Mouse (Mus musculus) A20 (cell line): ENCODE results near the gene Gmeb1.

Experiments used
- DNase-seq: peaks from one replicate; pipeline ENCODE4 v3.0.0-alpha.2; 2011; ENCODE audit warnings: low read depth, low spot score

Gmeb1 gene

DNA sequence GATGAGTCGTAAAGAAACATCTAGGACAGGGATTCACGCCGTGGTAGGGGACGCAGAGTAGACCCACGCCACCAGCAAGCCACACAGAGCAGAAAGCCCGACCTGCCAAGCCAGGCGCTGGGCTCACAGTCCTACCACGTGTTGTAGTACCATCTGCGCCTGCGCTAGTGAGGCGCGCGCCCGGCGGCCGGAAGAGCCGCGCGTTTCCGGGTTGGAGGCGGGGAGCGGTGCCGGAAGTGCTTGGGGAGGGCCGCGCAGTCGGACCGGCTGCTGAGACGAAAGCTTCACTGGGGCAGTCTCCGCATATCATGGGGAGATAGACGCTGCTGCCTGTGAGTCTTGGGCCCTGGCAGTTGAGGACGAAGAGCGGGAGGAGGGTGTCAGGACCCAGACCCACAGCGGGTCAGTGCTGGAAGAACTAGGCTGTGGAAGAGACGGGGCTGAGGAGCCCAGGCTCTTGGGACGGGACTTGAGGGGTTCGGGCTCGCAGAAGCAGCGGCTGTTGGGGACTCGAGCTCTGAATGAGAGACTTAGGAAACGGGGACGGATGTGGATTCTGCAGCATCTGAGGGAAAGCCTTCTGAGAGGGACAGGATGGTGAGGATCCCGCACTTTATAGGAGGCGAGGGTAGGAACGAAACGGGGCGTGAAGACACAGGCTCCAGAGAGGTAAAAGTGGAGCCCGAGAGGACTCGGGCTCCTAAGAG lies 12.9 kb upstream of the Gmeb1 start, which contains the start of gene Taf12:
Gene Taf12 (plus strand): TSS at position 220 of the 707 bp plus-strand sequence.
- peak; percentile 98 for DNase-seq

DNA sequence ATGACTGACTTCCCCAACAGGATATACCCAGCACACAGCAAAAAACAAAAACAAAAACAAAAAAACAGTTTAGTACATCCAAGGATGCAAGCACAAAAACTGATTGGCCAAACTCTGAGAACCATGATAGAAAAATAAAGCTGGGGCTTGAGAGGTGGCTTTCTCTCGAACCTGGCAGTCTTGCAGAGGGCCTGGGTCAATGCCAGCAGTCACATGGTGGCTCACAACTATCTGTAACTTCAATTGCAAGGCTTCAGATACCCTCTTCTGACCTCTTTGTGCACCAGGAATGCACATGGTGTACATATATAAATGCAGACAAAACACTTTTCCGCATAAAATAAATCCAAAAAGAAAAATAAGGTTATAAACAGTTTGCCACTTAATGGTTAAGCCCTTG lies 11.8 kb upstream of the Gmeb1 start:
- DNase-seq, result peak; percentile 59

DNA sequence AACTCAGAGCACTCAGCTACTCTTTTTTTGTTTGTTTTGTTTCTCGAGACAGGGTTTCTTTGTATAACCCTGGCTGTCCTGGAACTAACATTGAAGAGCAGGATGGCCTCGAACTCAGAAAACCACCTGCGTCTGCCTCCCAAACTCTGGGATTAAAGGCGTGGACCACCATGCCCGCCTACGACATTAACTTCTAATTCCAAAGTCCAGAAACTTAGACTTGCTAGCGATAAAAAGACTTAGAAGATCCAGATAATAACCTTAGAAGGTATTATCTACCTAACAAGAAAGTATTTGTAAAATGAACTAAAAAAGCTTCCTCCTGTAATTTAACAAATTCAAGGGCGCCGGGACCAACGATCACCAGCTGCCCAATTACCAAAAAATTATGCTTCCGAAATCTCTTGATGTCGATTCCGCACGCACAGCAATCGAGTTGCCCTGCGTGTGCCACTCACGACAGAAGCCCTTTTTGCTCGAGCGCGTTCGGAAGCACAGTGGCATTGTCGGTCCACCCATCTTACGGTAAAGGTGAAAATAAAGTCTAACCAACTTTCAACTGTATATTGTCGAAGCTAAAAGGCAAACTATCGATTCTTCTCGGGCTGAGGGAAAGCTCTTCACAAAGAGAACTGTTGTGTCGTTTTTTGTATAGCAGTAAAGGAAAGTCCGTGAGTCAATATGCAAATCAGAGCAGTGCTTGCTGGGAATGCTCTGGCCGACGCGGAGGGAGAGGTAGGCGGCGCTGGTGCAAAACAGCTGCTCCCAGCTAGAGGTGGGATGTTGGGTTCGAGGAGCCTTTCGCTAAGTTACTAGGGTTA lies 8.5 kb upstream of the Gmeb1 start:
- DNase-seq, result peak; percentile 95

DNA sequence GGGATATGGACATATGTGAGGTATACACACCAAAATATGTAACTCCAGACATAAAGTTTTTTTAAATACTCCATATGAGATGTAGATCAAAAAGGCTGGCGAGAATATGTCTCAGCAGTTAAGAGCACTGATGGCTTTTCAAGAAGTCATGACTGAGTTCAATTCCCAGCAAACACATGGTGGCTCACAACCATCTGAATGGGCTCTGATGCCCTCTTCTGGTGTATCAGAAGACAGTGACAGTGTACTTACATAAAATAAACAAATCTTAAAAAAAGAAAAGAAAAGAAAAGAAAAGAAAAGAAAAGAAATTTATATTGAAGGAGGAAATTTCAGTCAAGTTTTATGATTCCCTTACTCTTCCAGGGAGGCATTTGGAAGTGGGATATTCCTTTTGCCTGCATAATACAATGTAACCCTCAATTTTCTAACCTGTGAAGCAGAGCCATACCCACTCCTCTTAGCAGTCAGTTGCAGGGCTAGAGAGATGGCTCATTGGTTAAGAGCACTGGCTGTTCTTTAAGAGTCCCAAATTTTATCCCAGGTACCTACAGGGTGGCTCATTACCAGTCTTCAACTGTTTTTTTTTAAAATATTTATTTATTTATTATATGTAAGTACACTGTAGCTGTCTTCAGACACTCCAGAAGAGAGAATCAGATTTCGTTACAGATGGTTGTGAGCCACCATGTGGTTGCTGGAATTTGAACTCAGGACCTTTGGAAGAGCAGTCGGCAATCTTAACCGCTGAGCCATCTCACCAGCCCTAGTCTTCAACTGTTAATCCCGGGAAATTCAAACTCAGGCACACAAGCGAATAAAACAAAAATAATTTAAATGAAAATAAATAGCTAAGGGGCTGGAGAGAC lies 7.7 kb upstream of the Gmeb1 start:
- DNase-seq, result peak; percentile 80

DNA sequence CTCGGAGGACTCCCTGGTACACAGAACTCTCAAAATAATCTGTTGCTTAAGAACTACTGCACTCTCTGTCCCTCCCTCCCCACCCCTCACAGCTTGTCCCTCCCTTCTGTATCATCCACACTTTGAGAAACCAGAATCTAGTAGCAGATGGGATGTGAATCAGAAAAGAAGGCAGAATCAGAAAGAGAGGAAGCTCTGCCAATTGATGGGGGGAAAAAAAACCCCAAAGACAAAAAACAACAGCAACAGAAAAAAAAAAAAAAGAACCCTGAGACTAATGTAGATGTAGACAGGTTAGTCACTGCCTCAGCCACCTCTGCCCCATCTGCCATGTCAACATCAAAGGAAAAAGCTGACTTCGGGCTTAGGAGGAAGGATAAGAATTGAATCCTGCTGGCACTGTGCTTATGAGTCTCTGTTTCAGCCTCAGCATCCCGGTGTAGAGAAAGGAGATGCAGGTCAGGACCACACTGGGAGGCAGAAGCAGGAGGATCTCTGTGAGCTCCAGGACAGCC lies 5.5 kb upstream of the Gmeb1 start:
- DNase-seq, result no peak

DNA sequence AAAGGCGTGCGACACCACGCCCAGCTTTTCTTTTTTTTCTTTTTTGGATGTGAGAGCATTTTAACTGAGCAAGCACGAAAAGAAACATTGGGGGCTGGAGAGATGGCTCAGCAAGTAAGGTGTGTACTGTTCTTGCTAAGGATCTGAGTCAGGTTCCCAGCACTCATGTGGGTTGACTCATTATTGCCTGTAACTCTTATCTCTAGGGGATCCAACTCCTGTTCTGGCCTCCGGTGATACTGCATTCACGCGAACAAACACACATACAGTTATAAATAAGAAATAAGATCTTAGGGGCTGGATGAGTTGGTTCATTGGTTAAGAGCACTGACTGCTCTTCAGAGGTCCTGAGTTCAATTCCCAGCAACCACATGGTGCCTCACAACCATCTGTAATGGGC lies 1.9 kb upstream of the Gmeb1 start:
- no peak for DNase-seq

DNA sequence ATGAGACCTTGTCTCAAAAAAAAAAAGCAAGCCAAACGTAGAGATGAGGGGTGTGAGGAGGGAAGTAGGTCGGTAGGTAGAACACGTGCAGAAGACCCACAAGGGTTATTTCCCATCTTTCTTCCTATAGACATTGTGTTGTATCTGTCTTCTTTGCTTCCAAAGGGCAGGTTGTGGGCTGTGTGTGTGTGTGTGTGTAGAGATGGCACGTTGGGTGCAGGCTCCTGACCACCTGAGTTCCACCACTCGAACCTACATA lies 885 bp upstream of the Gmeb1 start:
- DNase-seq, result no peak

DNA sequence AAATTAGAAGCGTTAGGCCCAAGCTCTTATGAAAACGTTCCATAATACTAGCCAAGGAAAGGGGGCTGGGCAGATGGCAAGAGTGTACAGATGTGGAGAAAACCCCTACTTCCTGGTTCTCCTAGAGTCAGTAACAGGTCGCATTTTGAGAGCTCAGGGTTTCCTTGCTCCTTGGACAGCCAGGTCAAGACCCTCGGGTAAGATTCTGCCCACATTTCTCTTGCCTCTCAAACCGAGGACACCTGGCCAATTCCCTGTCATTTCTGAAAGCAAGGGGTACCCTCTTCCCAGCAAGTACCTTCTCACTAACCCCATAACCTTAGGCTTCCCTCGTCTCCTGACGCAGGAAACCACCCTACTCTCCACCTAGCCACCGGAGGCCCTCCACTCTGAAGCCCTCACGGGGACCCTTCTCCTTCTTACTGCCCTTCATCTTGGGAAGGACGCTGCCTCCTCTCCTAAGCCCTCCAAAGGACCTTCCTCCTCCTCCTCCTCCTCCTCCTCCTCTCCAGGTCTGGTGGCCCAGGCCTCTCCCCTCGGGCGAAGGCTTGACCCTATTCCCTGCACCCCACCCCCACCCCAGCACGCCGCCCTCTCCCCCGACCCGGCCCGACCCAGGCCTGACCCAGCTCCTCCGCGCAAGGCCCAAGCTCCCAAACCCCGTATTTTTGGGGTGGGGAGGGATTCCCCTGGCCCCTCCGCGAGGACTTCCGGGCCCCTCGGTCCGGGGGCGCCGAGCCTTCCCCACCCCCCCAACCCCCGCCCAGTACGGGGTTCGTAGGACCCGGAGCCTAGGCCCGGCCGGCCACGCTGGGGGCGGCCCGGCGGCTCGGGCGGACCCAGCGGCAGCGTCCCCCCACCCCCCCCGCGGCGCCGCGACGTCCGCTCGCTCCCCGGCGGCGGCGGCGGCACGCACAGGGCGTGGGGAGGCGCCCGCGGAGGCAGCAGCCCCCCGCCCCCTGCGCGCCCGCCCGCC lies 710 bp downstream of the Gmeb1 start:
- peak; percentile 72 for DNase-seq

DNA sequence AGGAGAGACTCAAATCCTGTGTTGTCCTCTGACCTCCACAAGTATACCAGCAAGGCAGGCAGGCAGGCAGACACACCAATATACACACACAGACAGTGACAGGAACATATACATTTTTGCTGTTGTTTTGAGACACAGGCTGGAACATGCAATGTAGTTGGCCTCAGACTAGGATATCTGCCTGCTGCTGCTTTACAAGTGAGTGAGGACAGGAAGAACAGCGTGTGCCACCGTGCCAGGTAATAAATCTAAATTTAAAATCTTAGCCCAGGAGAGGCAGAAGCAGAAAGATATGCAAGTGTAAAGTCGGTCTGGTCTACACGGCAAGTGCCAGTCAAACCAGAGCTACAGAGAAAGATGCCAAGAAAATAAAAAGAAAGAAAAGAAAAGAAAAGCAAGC lies 2.2 kb downstream of the Gmeb1 start:
- DNase-seq, result no peak

DNA sequence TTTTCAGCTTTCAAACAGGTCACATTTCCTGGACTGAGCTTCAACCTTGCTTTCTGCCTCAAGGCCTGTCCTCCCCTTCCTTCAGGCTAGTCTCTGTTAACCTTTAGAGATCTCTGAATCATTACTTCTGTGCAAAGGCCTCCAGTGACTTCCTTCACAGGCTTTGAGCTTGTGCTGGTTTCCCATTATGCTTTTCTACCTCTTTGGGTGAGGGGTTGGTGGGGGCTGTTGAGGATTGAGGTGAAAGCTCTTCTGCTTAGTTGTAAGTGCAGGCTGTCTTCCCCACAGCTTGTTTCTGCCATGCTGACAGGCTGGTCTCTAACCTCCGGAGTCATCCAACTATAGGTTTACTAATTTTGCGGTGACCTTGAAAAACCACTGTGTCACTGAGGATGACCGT lies 5.0 kb downstream of the Gmeb1 start:
- DNase-seq, result no peak

DNA sequence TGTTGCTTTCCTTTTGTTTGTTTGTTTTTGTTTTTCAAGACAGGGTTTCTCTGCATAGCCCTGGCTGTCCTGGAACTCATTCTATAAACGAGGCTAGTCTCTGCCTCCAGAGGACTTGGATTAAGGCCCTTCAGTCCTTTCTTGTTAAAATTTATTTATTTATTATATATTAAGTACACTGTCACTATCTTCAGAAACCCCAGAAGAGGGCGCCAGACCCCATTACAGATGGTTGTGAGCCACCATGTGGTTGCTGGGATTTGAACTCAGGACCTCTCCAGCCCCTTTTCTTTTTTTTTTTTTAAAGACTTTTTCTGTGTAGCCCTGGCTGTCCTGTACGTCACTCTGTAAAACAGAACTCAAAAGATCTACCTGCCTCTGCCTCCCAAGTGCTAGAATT lies 6.4 kb downstream of the Gmeb1 start:
- DNase-seq, result no peak

DNA sequence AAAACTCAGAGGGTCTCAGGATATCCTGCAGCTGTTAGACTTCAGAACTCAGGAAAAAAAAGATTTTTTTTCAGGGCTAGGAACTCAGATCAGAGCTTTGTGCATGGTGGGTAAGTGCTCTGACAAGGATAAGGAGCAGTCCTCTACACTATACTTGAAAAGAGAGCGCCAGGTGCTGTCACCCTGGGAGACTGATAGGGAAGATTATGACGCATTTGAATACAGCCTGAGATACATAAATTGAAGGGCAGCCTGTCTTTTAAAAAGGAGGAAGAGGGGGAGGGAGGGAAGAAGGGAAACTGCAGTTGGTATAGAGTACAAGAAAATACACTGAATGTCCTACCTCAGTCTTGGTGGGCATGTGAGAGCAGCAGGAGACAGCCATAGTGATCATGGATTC lies 7.8 kb downstream of the Gmeb1 start:
- DNase-seq, result no peak

DNA sequence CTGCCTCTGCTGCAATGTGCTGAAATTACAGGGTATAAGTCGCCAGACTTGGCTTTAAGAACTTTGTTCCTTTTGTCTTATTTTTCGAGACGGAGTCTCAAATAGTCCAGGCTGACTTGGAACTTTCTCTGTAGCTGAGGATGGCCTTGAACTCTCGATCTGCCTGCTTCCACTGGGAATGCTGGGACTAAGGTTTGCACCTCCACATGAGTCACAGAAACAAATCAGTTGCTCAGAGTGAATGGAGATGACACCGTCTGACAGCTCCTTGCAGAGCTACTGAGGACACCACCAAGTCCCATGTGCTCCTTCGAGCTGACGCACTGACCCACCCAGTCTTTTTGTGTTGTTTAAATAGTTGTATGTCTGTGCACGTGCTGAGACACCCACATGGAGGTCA lies 8.3 kb downstream of the Gmeb1 start:
- no peak for DNase-seq

DNA sequence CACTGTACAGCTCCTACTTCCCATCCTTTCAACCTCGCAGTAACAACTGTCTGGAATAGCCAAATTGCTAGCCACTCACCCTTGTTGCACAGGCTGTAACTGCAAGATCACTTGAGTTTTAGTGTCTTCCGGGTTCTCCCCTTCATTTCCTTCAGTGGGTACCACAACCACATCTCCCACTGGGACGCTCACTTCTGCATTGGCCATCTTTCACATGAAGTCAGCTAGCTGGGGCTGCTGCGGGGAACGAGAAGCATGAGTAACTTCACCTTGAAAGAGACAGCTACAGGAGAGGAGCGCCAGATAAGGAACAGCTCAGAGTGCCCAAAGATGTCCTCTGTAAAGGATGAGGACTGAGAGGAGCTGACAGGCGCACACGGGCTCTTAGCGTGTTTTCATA lies 9.8 kb downstream of the Gmeb1 start:
- DNase-seq, result no peak

DNA sequence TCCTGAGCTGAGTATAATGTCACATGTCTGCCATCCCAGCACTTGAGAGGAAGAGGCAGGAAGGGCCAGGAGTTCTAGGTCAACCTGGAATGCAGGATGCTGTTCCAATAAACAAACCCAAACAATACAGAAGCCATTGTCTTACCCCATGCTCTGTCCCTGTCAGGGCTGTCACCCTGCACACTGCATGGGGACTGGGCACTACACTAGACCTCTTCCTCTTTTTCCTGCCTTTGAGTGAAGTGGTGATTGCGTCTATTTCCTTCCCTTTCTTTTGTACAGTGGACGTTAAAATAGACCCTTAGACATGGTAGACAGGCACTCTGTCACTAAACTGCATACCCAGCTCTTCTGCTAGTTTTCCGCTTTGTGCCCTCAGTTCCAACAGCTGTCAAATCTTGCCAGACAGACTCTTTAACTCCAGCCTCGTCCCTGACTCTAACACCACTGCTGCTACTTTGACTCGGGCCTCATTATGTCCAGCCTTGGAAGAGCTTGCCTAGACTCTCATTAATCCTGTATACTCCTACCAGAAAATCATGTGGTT lies 13.9 kb downstream of the Gmeb1 start:
- no peak for DNase-seq

DNA sequence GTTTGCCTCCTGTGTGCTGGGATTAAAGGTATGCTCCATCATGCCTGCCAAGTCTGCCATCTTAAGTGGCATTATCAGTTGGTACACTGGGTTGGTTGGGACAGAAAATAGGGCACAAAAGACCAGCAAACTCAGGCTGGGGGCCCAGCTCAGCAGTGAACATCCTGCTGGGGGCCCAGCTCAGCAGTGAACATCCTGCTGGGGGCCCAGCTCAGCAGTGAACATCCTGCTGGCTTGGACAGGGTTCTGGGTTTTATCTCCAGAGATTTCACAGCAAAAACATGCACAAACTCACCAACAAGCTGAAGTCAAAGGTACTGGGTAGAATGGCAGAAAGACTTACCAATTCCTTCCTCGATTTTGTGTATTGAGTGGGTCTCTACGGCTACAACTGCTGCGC lies 15.8 kb downstream of the Gmeb1 start:
- no peak for DNase-seq

DNA sequence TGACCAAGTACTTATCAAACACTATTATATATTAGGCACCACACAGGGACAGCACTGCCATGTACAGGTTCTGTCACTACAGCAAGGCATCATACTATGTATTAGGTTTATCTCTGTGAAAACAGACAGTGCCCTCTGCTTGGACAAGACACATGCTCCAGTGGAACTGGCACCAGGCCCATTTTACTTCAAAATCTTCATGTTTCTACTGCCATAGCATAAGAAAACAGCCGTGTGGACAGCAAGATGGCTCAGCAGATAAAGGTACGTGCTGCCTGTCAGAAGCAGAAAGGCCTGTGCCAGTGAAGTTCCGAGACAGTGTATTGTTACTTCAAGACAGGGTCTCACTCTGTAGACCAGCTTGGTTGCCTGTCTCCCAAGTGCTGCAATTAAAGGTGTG lies 20.2 kb downstream of the Gmeb1 start:
- no peak for DNase-seq

DNA sequence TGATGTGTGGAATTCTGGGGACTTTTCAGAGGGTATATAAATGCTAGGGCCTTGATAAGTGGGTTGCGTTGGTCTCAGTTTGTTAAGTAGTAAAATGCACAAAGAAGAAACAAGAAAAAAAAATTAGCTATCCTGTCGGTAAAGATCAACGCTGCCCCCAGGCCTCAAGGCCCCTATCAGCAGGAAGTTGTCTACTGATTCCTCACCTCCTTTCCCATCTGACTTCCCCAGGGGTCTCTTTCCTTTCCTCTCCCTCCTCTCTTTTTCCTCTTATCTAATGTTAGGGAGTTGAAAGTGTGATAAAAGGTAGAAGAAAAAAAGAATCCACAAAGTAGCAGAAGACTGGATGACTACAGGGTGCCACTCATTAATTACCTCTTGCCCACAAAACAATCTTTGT lies 21.0 kb downstream of the Gmeb1 start:
- no peak for DNase-seq

DNA sequence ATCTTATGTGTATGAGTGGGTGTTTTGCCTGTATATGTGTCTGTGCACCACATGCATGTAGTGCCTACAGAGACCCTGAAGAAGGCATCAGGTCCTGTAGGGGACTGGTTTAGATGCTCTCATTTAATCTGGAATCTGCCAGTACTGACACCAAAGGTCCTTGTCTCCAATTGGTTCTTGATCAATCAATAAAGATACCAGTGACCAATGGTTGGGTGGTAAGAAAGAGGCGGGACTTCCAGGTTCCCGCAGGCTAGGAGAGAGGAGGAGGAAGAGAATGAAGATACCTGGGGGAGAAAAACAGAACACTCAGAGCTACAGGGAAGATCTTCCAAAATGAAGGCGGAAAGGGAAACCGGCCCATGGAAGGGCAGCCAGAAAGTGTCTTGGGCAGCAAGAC lies 23.0 kb downstream of the Gmeb1 start:
- DNase-seq, result no peak

DNA sequence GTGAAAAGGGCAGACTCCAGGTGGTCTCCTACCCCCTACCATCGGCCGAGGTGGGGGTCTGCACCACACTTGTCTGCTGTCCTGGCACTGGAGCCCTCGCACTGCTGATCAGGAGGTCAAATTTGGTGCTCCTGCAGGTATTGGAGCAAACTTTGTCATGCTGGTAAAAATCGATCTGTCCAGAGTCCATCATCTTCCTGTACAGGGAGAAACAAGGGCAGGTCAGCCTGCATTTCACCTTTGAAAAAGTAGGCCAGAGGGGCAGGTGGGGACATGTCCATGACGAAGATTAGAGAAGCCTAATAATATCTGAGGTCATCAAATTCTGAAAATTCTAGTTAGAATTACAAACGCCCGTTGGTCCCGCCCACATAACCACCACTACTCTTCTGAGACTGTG lies 26.7 kb downstream of the Gmeb1 start:
- DNase-seq, result no peak

DNA sequence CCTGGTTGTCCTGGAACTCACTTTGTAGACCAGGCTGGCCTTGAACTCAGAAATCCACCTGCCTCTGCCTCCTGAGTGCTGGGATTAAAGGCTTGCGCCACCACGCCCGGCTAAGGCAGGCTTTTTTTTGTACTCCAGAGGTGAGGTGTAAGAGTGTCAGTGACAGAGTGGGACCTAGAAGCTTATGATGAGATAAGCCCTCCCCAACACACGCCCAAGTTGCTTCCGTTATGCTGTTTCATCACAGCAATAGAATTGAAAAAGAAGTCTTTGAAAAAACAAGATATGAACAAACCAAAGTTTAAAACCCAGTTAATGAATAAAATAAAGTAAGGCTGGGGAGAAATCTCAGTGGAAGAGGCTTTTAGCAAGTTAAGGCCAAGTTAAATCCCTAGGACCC lies 31.0 kb downstream of the Gmeb1 start:
- no peak for DNase-seq
